Mouse (Mus musculus) CD8-positive naive resting alpha-beta T cell, adult 2 months (primary cell): ENCODE measurements around the gene Manba.
"Not testable (repeated sequence)": the region's sequence is repeated elsewhere in the genome, so short reads cannot be mapped to it uniquely, and the experiment has no call there.

Experiments
- DNase-seq, 2 experiments: peaks; one replicate each; pipeline ENCODE4 v3.0.0; 2022; ENCODE audit warnings: low read depth in 2 of 2, low spot score in 2 of 2

Gene Manba

DNA sequence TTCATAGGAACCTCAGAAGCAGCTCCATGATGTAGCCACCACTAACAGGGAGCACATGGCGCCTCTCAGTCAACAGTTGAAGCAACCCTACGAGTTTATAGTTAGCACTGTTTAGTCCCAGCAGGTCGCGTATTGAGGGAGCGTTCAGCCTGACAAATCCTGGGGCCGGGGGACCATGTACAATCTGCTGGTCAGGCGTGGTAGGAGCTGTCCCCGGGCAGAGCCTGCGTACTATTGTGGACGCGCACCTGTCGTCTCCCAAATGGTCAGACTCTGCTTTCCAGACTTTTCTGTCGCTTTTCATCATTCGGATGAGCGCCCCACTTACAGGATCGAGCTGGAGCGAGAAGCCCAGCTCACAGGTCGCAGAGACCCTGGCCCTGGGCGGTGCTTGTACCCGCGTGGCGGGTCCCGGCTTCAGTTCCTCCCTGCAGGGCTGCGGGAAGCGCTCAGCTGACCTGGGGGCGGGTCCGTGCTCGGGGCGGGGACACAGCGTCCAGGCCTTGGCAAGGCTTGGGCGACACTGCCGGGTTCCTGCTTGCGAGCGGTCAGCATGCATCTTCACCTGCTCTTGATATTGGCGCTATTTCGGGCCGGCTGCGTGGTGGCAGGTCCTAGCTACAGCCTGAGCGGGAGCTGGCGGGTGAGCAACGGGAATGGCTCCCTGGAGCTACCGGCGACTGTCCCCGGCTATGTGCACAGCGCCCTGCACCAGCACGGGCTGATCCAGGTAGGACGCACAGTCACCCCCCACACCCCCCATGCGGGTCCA lies at the start of gene Manba:
Gene Manba, plus strand, starts transcription at position 484 of the 772 bp plus-strand sequence.
- peak; percentile 26 to 43 for DNase-seq

GRCm38 (mm10) chr3:135436901-135437616 lies 48.4 kb upstream of the Manba start:
- DNase-seq, result no peak

DNA sequence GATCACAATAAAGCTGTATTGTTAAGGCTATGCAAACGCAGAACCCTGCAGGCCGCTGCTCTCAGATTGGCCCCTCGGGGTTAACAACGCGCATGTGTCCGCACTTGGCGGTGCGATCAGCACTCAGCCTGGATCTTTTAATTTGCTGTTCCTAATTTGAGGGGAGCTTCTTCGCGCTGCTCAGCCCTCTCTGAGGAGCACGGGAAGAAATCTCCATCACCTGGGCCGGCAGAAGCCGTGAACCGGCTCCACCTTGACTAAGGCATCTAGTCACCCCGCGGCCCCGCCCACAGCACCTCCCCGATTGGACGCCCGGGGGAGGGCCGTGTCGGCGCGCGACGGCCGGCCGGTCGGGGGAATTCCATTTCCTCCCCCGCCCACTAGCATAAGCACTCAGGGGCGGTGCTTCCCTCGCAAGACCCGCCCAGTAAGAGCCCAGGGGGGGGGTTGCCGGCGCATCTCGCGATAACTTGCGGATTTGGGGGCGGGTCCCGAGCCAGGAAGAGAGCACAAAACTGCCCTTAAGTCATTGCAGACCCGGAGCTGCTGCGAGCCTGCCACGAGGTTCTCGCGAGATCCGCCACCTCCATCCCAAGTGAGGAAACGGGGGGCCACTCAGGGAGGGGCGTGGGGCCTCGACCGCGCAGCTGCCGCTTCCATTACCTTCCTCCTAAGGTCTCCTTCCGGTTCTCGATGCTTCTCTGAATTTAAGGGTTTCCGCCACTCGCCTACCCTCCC lies 47.5 kb upstream of the Manba start, which contains the start of gene Ube2d3:
Gene Ube2d3, plus strand, starts transcription at position 392 of the 738 bp plus-strand sequence.
- DNase-seq, result peak; percentile 99 to 100

DNA sequence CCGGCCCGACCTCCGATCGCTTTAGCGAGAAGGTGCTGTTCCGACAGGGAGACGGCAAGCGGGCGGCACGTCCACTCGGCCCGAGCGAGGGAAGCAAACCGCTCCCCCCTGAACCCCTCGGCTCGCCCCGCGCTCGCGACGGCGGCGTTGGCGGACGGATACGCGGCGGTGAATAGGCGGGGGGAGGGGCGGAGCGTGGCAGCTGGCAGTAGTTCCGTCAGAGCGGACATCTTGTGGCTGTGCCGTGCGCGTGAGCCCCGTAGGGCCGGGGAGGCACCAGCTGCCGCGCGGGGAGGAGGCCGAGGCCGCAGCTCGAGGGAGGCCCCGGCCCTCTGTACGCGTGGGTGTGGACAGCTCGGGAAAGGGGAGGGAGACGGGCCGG lies 46.9 kb upstream of the Manba start:
- peak; percentile 95 for DNase-seq

DNA sequence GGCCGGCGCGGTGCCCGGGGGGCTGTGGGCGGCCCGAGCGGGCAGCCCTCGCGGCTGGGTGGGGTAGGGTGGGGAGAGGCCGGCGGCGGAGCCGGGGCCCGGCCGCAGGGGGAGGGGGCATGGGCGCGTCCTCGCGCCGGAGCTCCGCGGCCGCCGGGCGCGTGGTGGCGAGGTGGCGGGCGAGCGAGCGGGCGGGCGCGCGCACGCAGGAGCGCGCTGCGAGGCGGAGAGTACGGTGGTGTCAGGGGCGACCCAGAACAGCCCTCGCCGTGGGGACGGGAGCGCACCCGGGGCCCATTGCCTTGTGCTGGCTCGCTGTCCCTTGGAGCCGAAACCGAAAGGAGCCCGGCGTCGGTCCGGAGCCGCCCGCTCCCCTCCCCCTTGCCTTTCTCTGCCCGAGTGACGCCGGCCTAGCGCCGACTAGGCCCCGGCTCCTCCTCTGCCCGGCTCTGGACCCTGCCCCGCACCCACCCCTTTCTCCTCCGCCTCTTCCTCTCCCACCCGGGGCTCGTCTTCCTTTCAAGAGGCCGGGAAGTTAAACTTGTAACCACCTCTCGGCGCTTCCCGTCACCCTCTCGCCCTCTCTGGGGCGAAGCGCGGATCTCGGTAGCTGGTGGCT lies 46.4 kb upstream of the Manba start:
- peak; percentile 72 to 74 for DNase-seq

GRCm38 (mm10) chr3:135439651-135440050 lies 45.8 kb upstream of the Manba start:
- DNase-seq, result no peak

DNA sequence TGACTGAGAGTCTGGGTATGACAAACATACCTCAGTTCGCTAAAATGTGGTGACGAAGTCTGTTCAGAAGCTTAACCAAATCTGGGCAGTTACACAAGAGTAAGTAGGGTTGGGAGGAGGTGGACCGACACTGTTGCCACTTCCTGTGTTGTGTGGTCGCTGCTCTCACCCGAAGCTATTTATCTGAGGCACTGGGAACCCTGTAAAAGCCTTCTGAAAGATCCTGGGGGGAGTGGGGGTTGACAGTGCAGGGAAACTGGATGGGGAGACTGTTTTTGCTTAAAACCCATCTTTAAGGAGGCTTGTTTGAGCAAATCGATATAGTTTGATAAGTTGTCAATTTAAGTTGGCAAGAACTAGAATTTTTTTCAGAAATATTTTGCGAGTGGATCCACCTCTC lies 45.2 kb upstream of the Manba start:
- peak; percentile 73 to 80 for DNase-seq

GRCm38 (mm10) chr3:135440621-135441020 lies 44.8 kb upstream of the Manba start:
- no peak for DNase-seq

- DNase-seq, result no peak
Measured at GRCm38 (mm10) chr3:135444930-135445329, 40.5 kb upstream of the Manba start.

DNA sequence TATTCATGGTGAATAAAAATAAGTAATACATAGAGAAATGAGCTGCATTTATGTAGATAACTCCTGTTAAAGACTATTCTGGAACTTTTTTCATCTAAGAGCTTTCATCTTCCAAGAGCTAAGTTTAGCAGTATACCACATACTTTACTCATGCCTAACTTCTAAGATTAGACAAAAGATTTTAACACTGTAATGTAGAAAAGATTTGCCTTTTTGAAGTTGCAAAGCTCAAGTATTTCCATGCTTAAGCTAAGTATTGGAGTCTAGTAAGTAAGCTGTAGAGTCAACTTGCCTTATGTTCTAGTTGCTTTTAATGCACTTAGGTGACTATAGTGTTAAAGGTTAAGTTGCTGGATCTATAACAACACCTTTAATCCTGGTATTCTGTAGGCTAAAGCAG lies 26.4 kb upstream of the Manba start:
- no peak for DNase-seq

DNA sequence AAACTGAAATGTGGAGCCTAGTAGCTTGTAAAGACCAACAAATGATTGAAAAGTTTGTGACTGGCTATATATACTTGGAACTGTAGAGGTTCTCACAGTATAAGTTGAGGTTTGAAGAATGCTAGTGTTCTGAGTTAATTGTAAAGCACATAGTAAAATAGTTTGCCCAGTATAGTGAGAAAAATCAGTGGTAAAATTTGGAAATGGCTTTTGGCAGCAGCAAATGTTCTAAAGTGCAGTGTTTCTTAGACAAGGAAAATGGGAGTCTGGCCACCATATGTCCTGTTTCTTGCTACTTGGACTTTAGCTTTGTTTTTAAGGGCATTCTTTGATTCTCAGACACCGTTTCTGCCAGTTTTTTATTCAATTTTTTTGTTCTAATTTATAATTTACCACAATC lies 17.0 kb upstream of the Manba start:
- DNase-seq, result no peak

DNA sequence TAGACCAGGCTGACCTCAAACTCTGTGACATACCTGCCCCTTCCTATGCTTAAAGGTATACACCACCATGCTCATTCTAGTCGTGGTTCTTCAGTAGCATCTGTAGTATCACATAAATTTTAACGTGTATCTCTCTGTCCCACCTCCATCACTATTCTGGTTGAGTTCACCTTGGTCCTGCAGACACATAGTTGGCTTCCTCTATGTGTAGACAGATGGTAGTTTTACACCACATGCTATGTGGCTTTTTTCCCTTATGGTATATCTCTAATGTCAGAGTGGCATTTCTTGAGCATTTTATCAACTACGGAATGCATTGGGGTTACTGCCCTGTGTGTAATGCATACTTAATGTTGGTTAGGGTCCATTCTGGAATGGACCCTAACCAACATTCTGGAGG lies 16.3 kb upstream of the Manba start:
- no peak for DNase-seq

- no peak for DNase-seq
Measured at GRCm38 (mm10) chr3:135469974-135470373, 15.4 kb upstream of the Manba start.

DNA sequence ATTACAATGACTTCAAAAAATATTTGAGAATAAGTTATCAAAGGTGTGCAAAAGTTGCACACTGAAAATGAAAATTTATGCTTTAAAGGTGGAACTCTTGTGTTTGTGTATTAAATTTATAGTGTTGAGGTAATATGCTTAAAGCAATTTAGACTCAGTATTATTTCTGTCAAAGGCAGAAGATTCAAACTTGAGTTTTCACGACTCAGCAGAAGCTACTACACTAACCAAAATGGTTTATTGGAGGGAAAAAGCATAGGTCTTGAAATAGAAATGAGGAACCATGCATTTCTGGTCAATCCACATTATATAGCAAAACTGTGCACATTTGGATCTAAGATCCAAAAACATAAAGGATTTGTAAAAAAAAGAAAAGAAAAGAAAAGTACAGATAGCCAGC lies 14.6 kb upstream of the Manba start:
- no peak for DNase-seq

GRCm38 (mm10) chr3:135475025-135475424 lies 10.4 kb upstream of the Manba start:
- DNase-seq, result no peak

GRCm38 (mm10) chr3:135476286-135476685 lies 9.1 kb upstream of the Manba start:
- DNase-seq, result no peak

DNA sequence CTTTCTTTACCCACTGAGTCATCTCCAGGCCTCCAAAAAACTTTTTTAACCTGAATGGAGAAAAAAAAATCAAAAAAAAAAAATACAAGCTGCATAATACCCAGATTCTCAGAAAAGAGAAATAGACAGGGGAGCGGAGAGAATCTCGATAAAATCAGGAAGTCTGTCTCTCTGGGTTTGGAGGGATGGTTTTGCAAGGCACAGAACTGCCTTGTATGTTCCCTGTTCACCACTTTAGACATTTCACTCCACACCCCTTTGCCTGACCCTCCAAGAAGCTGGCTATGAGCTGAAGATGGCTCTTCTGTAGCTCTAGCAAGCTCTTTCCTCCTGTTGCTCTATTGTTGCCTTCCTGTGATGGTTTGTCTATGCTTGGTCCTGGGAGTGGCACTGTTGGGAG lies 8.4 kb upstream of the Manba start:
- DNase-seq, result no peak

- DNase-seq, result not testable (repeated sequence)
Measured at GRCm38 (mm10) chr3:135479090-135479489, 6.3 kb upstream of the Manba start.

GRCm38 (mm10) chr3:135480767-135481166 lies 4.6 kb upstream of the Manba start:
- no peak for DNase-seq

GRCm38 (mm10) chr3:135481608-135482007 lies 3.8 kb upstream of the Manba start:
- DNase-seq, result no peak

GRCm38 (mm10) chr3:135484650-135485049 lies 761 bp upstream of the Manba start:
- DNase-seq, result not testable (repeated sequence)
